Mouse (Mus musculus) forelimb bud, embryonic 11.5 days (tissue): Measurements from ENCODE around the gene Gpr83.

Experiments
- DNase-seq: peaks from one replicate; pipeline ENCODE4 v3.0.0-alpha.2; 2012; ENCODE audit warnings: low read depth, low spot score

Gpr83 gene

DNA sequence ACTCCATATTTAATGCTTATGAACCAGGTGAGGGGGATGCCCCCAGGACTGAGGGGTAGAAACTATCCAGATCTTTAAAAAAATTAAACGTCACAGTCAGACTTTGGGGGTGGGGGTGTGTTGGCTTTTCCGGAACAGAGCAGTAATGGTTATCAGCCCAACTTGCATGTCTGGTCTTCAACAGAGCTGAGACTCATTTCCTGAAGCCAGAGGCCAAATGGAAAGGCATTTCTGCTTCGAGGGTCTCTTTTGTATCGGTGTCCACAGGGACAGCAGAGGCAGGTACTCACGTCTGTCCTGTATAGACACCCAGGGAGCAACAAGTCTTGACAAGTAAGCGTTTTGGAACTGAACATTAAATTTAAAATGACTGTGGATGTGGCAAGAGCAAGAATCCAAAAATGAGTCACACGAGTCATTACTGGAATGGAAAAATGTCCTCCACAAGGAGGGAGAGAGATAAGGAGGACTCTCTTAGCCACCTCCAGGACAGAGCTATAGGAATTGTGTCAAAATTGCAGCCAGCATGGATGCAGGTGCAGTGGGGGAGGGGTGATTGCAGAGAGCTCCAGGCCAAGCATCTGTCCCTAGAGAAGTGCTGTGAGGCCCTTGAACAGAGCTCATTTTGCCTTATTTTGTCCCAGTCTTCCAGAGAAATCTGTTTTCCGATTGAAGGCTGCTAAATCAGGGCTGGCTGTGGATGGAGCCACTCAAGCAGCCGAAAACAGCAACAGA is 44.9 kb downstream of the Gpr83 start:
- peak; percentile 13 for DNase-seq

DNA sequence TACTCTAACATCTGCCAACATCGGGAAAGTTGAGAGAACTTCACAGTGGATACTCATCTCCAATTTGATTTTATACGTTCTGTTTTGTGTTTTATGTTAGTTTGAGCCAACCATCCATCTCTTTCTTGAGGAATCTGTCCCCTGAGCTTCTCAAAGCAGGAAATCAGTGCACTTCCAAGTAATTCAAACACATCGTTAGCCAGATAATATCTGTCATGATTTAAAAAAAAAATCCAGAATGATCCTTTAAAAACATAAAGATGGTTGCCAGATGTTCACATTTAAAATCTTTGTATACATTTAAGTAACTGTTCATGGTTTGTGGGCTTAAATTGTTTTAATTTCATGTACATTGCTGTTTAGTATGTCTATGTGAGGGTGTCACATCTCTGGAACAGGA is 45.9 kb downstream of the Gpr83 start:
- no peak for DNase-seq

DNA sequence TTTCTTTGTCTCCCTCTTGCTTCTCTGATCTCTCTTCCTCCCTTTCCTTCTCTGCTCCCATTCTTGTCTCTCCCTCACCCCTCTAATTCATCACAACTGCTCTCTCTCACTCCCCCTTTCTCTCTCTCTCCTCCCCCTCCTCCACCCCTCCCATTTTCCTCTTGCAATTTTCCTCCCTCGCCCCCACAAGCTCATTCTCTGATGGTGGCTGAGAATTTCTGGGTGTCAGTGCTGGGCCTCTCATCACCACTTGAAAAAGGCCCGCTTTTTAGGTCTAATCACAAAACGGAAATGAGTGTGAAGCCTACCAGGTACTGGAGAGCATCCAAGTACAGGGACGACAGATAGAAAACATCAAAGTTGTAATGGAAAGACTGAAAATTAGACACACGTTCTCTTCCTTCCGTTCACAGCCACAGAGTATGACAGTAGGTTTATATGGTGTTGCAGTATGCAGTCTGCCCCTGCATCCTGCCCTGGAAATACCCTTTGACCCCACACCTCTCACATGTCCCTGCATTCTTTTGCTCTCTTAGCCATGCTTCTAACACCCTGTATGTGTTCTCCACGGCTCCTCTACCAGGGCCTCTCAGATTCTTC is 47.9 kb downstream of the Gpr83 start:
- no peak for DNase-seq

DNA sequence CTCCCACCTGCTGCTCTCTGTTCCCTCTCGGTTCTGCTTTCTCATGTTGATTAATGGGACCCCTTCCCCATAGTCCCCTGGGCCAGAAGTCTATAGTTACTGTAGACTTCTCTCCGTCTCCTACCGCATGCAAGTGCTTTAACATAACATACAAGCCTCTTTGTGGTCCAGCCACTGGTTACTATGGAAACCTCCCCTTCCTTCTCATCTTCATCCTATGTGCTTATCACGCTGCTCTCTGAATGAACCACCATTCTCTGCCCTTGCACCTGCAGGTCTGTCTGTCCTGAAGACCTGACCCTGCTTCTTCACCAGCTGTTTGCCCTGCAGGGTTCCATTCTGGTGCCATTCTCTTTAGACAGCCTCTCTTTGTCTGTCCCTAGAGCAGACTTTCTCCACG is 50.0 kb downstream of the Gpr83 start:
- DNase-seq = no peak

DNA sequence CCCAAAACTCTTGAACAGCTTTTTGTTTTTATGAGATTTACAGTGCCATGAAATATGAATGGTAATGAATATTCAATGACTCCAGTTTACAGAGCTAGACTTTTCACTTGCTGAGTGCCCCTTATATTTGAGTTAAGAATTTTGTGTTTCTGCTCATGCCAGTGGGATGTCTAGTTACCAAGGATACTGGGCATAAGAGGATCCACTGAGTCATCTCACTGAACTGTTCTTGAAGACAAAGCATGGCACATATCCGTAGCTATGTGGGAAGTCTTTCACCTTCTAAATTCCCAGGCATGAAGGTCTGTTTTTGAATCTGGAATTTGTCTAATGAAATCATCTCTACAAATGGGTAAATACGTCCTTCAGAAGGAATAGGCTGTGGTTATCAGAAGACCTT is 52.0 kb downstream of the Gpr83 start:
- DNase-seq = no peak

DNA sequence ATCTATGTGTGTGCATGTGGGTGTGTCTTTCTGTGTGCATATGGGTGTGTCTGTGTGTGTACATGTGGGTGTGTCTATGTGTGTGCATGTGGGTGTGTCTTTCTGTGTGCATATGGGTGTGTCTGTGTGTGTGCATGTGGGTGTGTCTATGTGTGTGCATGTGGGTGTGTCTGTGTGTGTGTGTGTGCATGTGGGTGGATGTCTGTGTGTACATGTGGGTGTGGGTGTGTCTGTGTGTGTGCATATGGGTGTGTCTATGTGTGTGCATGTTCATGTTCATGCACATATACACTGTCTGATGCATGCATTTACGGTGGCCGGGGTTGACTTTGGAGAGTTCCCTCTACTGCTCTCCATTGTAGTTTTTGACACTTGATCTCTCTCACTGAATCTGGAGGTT is 57.7 kb downstream of the Gpr83 start:
- no peak for DNase-seq

DNA sequence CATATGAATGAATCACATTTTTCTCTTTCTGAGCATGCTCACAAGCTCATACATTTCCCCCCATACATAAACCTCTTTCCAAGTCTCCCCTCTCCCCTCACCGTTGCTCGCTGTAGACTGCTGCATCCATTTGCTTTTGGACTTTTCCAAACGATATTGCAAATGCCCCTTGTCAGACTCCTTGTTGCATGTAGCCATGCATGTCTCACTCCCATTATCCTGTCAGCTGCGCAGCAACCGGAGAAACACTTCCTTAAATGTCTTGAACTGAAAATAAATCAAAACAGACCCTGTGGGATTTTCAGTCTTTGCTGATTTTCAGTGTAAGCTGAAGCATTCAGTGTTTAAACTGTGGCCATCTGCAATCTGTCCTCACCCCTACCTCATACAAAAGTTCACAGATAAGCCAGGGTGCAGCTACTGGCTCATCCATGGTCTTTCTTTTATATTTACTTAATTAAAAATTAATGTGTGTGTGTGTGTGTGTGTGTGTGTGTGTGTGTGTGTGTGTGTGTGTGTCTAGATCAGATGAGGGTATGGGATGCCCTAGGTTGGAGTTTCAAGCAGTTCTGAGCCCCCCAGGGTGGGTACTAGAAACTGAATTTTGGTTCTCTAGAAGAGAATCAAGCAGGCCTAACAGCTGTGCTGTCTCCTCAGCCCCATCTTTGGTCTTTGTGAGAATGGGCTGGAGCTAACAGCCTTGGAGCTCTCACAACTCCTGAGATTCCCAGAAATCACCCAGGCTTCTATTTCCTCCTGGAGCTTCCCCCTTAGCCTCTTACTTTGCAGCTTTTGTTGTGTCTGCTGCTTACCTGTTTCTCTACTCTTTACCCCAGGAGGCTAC is 59.0 kb downstream of the Gpr83 start:
- DNase-seq = no peak
